Mouse (Mus musculus): ENCODE measurements around the gene Pde4d. TPM values are rescaled to one million over a fixed set of nuclear protein-coding genes. Genes with fewer than 3 reads are reported as not detected.

Pde4d gene
- polyA plus RNA-seq, 1 experiment from 2014 or later = 19.1 TPM

GRCm38 (mm10) chr13:109191176-109191575 is 741.4 kb downstream of the Pde4d start:
- no peaks in the 10 kb centered on the region for H3K36me3 ChIP-seq
- no peak for ATAC-seq (ENCODE audit: insufficient number of reproducible peaks, low FRiP score, low TSS enrichment, low read depth)
- no peaks in the 10 kb centered on the region for H3K4me1 ChIP-seq
- H3K4me3 ChIP-seq (replicated peaks) = no peak overlapping the region
- WGBS = 79% methylated on average over 4 of the region's 4 CpGs
- no peaks in the 10 kb centered on the region for H3K9me3 ChIP-seq (replicated peaks)
- H3K4me2 ChIP-seq (replicated peaks) = no peak overlapping the region
- H3K27me3 ChIP-seq = no peaks in the 10 kb centered on the region
- no peak overlapping the region for H3K27ac ChIP-seq (replicated peaks)
- no peak overlapping the region for H3K9ac ChIP-seq

GRCm38 (mm10) chr13:109205541-109205940 is 755.8 kb downstream of the Pde4d start:
- Histone ChIP-seq H3K4me1 (no peaks in the 10 kb centered on the region), H3K4me2 (replicated peaks) (no peak overlapping the region), H3K9me3 (replicated peaks) (no peaks in the 10 kb centered on the region), H3K27ac (replicated peaks) (no peak overlapping the region), H3K4me3 (replicated peaks) (no peak overlapping the region), H3K9ac (no peak overlapping the region), H3K36me3 (no peaks in the 10 kb centered on the region), H3K27me3 (no peaks in the 10 kb centered on the region)
- ATAC-seq (ENCODE audit: insufficient number of reproducible peaks, low FRiP score, low TSS enrichment, low read depth) = no peak
- 24% methylated on average over 9 of the region's 9 CpGs for WGBS

GRCm38 (mm10) chr13:109208607-109209006 is 758.9 kb downstream of the Pde4d start:
- Histone ChIP-seq H3K4me2 (replicated peaks) (no peak overlapping the region), H3K4me1 (no peaks in the 10 kb centered on the region), H3K27me3 (no peaks in the 10 kb centered on the region), H3K27ac (replicated peaks) (no peak overlapping the region), H3K4me3 (replicated peaks) (no peak overlapping the region), H3K9me3 (replicated peaks) (no peaks in the 10 kb centered on the region), H3K9ac (no peak overlapping the region), H3K36me3 (no peaks in the 10 kb centered on the region)
- WGBS = 93% methylated on average over 16 of the region's 16 CpGs
- ATAC-seq (ENCODE audit: insufficient number of reproducible peaks, low FRiP score, low TSS enrichment, low read depth) = no peak

- Histone ChIP-seq H3K36me3 (no peaks in the 10 kb centered on the region), H3K4me3 (replicated peaks) (no peak overlapping the region), H3K27me3 (no peaks in the 10 kb centered on the region), H3K27ac (replicated peaks) (no peak overlapping the region), H3K9me3 (replicated peaks) (no peaks in the 10 kb centered on the region), H3K4me2 (replicated peaks) (no peak overlapping the region), H3K4me1 (no peaks in the 10 kb centered on the region), H3K9ac (no peak overlapping the region)
- 65% methylated on average over 6 of the region's 6 CpGs for WGBS
- ATAC-seq (ENCODE audit: insufficient number of reproducible peaks, low FRiP score, low TSS enrichment, low read depth) = no peak
Measured at GRCm38 (mm10) chr13:109209413-109209812, 759.7 kb downstream of the Pde4d start.

GRCm38 (mm10) chr13:109210403-109210802 is 760.7 kb downstream of the Pde4d start:
- no peak overlapping the region for H3K9ac ChIP-seq
- no peaks in the 10 kb centered on the region for H3K27me3 ChIP-seq
- no peak overlapping the region for H3K4me3 ChIP-seq (replicated peaks)
- no peak for ATAC-seq (ENCODE audit: insufficient number of reproducible peaks, low FRiP score, low TSS enrichment, low read depth)
- no peaks in the 10 kb centered on the region for H3K9me3 ChIP-seq (replicated peaks)
- H3K36me3 ChIP-seq = no peaks in the 10 kb centered on the region
- no peak overlapping the region for H3K4me2 ChIP-seq (replicated peaks)
- H3K4me1 ChIP-seq = no peaks in the 10 kb centered on the region
- 1% methylated on average over 4 of the region's 4 CpGs for WGBS
- H3K27ac ChIP-seq (replicated peaks) = no peak overlapping the region

GRCm38 (mm10) chr13:109211471-109211870 is 761.7 kb downstream of the Pde4d start:
- no peaks in the 10 kb centered on the region for H3K4me1 ChIP-seq
- WGBS = 56% methylated on average over 8 of the region's 8 CpGs
- no peak overlapping the region for H3K4me3 ChIP-seq (replicated peaks)
- H3K9ac ChIP-seq = no peak overlapping the region
- H3K4me2 ChIP-seq (replicated peaks) = no peak overlapping the region
- no peaks in the 10 kb centered on the region for H3K36me3 ChIP-seq
- H3K27me3 ChIP-seq = no peaks in the 10 kb centered on the region
- no peaks in the 10 kb centered on the region for H3K9me3 ChIP-seq (replicated peaks)
- no peak for ATAC-seq (ENCODE audit: insufficient number of reproducible peaks, low FRiP score, low TSS enrichment, low read depth)
- no peak overlapping the region for H3K27ac ChIP-seq (replicated peaks)

- no peaks in the 10 kb centered on the region for H3K27me3 ChIP-seq
- H3K27ac ChIP-seq (replicated peaks) = no peak overlapping the region
- 50% methylated on average over 16 of the region's 16 CpGs for WGBS
- no peaks in the 10 kb centered on the region for H3K9me3 ChIP-seq (replicated peaks)
- no peak for ATAC-seq (ENCODE audit: insufficient number of reproducible peaks, low FRiP score, low TSS enrichment, low read depth)
- H3K36me3 ChIP-seq = no peaks in the 10 kb centered on the region
- H3K4me3 ChIP-seq (replicated peaks) = no peak overlapping the region; the same call in 1 of the 2 replicates
- peak overlapping the region; percentile 25; the same call in 1 of the 2 replicates for H3K4me2 ChIP-seq (replicated peaks)
- no peaks in the 10 kb centered on the region for H3K4me1 ChIP-seq
- H3K9ac ChIP-seq = no peak overlapping the region
Measured at GRCm38 (mm10) chr13:109211941-109212487, 762.3 kb downstream of the Pde4d start.

GRCm38 (mm10) chr13:109212788-109213473 is 763.2 kb downstream of the Pde4d start:
- 25% methylated on average over 13 of the region's 13 CpGs for WGBS

GRCm38 (mm10) chr13:109219019-109219725 is 769.4 kb downstream of the Pde4d start:
- no peaks in the 10 kb centered on the region for H3K36me3 ChIP-seq
- no peak for ATAC-seq (ENCODE audit: insufficient number of reproducible peaks, low FRiP score, low TSS enrichment, low read depth)
- H3K4me2 ChIP-seq (replicated peaks) = no peak overlapping the region
- no peaks in the 10 kb centered on the region for H3K9me3 ChIP-seq (replicated peaks)
- H3K27me3 ChIP-seq = no peaks in the 10 kb centered on the region
- H3K4me3 ChIP-seq (replicated peaks) = no peak overlapping the region
- WGBS = 83% methylated on average over 8 of the region's 8 CpGs
- no peak overlapping the region for H3K27ac ChIP-seq (replicated peaks)
- H3K4me1 ChIP-seq = no peaks in the 10 kb centered on the region
- no peak overlapping the region for H3K9ac ChIP-seq

More at GRCm38 (mm10) chr13:109212788-109213473, 763.2 kb downstream of the Pde4d start:
- no peaks in the 10 kb centered on the region for H3K9me3 ChIP-seq (replicated peaks)
- H3K27ac ChIP-seq (replicated peaks) = no peak overlapping the region
- no peaks in the 10 kb centered on the region for H3K36me3 ChIP-seq
- no peaks in the 10 kb centered on the region for H3K27me3 ChIP-seq
- no peak overlapping the region for H3K4me3 ChIP-seq (replicated peaks)
- peak overlapping the region; percentile 38 for H3K4me2 ChIP-seq (replicated peaks)
- H3K9ac ChIP-seq = no peak overlapping the region
- no peak for ATAC-seq (ENCODE audit: insufficient number of reproducible peaks, low FRiP score, low TSS enrichment, low read depth)
- no peaks in the 10 kb centered on the region for H3K4me1 ChIP-seq

- Histone ChIP-seq H3K36me3 (no peaks in the 10 kb centered on the region), H3K27me3 (no peaks in the 10 kb centered on the region), H3K4me2 (replicated peaks) (peak overlapping the region; percentile 44), H3K27ac (replicated peaks) (no peak overlapping the region), H3K9ac (no peak overlapping the region), H3K4me3 (replicated peaks) (peak overlapping the region; percentile 24), H3K4me1 (peaks cover 22% of the 10 kb centered on the region), H3K9me3 (replicated peaks) (no peaks in the 10 kb centered on the region)
- ATAC-seq (ENCODE audit: insufficient number of reproducible peaks, low FRiP score, low TSS enrichment, low read depth) = no peak
- WGBS = 19% methylated on average over 8 of the region's 8 CpGs
Measured at GRCm38 (mm10) chr13:109228967-109229617, 779.3 kb downstream of the Pde4d start.

GRCm38 (mm10) chr13:109229618-109230334 is 780.0 kb downstream of the Pde4d start:
- 36% methylated on average over 17 of the region's 17 CpGs for WGBS

More at GRCm38 (mm10) chr13:109229618-109230334, 780.0 kb downstream of the Pde4d start:
- Histone ChIP-seq H3K27ac (replicated peaks) (no peak overlapping the region), H3K9ac (no peak overlapping the region), H3K36me3 (no peaks in the 10 kb centered on the region), H3K27me3 (no peaks in the 10 kb centered on the region), H3K4me3 (replicated peaks) (peak overlapping the region; percentile 24), H3K4me1 (peaks cover 22% of the 10 kb centered on the region), H3K9me3 (replicated peaks) (no peaks in the 10 kb centered on the region), H3K4me2 (replicated peaks) (peak overlapping the region; percentile 44)
- ATAC-seq (ENCODE audit: insufficient number of reproducible peaks, low FRiP score, low TSS enrichment, low read depth) = no peak

All from embryonic facial prominence, embryonic 15.5 days (tissue).